ENCODE assay signal across 24 mouse cellular contexts in genomic region chr2:25657246-25657645, GRCm38 (mm10). TPM values are rescaled to one million over a fixed set of nuclear protein-coding genes. Genes with fewer than 3 reads are reported as not detected.
DNase-seq lines count a peak whose midpoint lies in the region; TF ChIP-seq lines count a peak whose summit lies in the region.
"Had no signal": no experiment of that assay in that cellular context is flagged by ENCODE, and none has a peak within 500 bp of the region (broad histone marks: within the 10 kb centered on the region; RNA-seq: fewer than 3 reads in every experiment).

No protein-coding gene starts in this region.

- H3K4me3 ChIP-seq in gastrocnemius, adult 2 months: no peak overlapping the region
- no peak overlapping the region for H3K4me3 ChIP-seq in lung, adult 2 months (replicated peaks; ENCODE audit: extremely low read depth, low read depth, low read length)
- H3K4me3 ChIP-seq: embryonic facial prominence, embryonic 13.5 days; forebrain, embryonic 10.5 days; heart, embryonic 13.5 days; hindbrain, embryonic 12.5 days; limb, embryonic 13.5 days; megakaryocyte, embryonic 14.5 days; neural tube, embryonic 15.5 days had no signal

- no peak for TF ChIP-seq POLR2A in lung, adult 2 months (IDR thresholded peaks at IDR 0.05; ENCODE audit: borderline replicate concordance, extremely low read depth, low read depth, low read length)
- no peak for TF ChIP-seq POLR2A in brain, embryonic 14.5 days (IDR thresholded peaks at IDR 0.05; ENCODE audit: borderline replicate concordance, extremely low read depth, insufficient read depth, insufficient read length, poor library complexity, severe bottlenecking)

- TF ChIP-seq CTCF in gastrocnemius, adult 2 months (IDR thresholded peaks at IDR 0.05): no peak
- TF ChIP-seq CTCF in lung, adult 2 months (IDR thresholded peaks at IDR 0.05; ENCODE audit: insufficient read depth, low read length): no peak
- no peak for TF ChIP-seq CTCF in brain, embryonic 14.5 days (IDR thresholded peaks at IDR 0.05; ENCODE audit: borderline replicate concordance, extremely low read depth, insufficient read depth, insufficient read length)

- H3K4me1 ChIP-seq in lung, adult 2 months (ENCODE audit: control insufficient read depth, insufficient read depth, low read length): no peaks in the 10 kb centered on the region
- H3K4me1 ChIP-seq: embryonic facial prominence, embryonic 13.5 days; forebrain, embryonic 10.5 days; heart, embryonic 13.5 days; hindbrain, embryonic 12.5 days; limb, embryonic 13.5 days; megakaryocyte, embryonic 14.5 days; neural tube, embryonic 15.5 days had no signal

- WGBS in lung, adult 2 months: 73% methylated on average over 4 of the region's 4 CpGs

- DNase-seq in gastrocnemius, adult 2 months: no peak
- no peak for DNase-seq in gastrocnemius, adult 8-10 months (ENCODE audit: low spot score in 2 of 2)
- peak; percentile 8 for DNase-seq in lung, postnatal 10 days
- DNase-seq in lung, adult 2 months: no peak
- peak; percentile 5 for DNase-seq in brain, embryonic 14.5 days (ENCODE audit: low read depth)
- DNase-seq in cerebellum, postnatal 36 days: peak; percentile 51 to 53
- no peak for DNase-seq in natural killer cell, adult 2 months (ENCODE audit: low spot score in 2 of 2)
- DNase-seq in kidney, postnatal 14 days: no peak
- DNase-seq: kidney, adult 11 months; kidney, postnatal 4 days; lung, embryonic 14.5 days; spleen, adult 18-20 months had no signal

- intact Hi-C loops in gastrocnemius, adult 2 months (cut with DNase I): loop anchor here (5.0 kb wide), 1 partner anchor 50 kb away; the partner anchor contains the start of gene Bmyc

- H3K27ac ChIP-seq in gastrocnemius, adult 2 months: peak overlapping the region; percentile 59
- H3K27ac ChIP-seq: embryonic facial prominence, embryonic 13.5 days; forebrain, embryonic 10.5 days; heart, embryonic 13.5 days; hindbrain, embryonic 12.5 days; limb, embryonic 13.5 days; neural tube, embryonic 15.5 days; stomach, postnatal 0 days had no signal

RNA-seq across cellular contexts. Expression of gene Lcn5, which starts 0.5 kb away (rescaled TPM):
- not detected for total RNA-seq in gastrocnemius, adult 2 months (2021)
- total RNA-seq in gastrocnemius, adult 8-10 months (2022): not detected
- not detected in 2 replicates for polyA plus RNA-seq in lung, adult 2 months (2012; rRNA removed)
- not detected in 2 replicates for polyA plus RNA-seq in brain, embryonic 14.5 days (2012; rRNA removed)
- total RNA-seq: common myeloid progenitor, adult 5-6 weeks; monocyte, adult 5-6 weeks had no signal
- polyA plus RNA-seq: CD4-positive, CD25-positive, alpha-beta regulatory T cell, adult 4 months; embryonic facial prominence, embryonic 13.5 days; forebrain, embryonic 10.5 days; heart, embryonic 13.5 days; hindbrain, embryonic 12.5 days; limb, embryonic 13.5 days; lung, embryonic 14.5 days; neural tube, embryonic 15.5 days; stomach, postnatal 0 days; urinary bladder, adult 2 months had no signal

RNA-seq across cellular contexts. Expression of gene Lcn8, which starts 4.3 kb away (rescaled TPM):
- 1 to 10 TPM; 3.3 to 5.1 TPM for total RNA-seq in gastrocnemius, adult 2 months (2021)
- total RNA-seq in gastrocnemius, adult 8-10 months (2022): 1 to 10 TPM; 3.5 to 8.6 (median 5.2) TPM
- not detected in 2 replicates for polyA plus RNA-seq in lung, adult 2 months (2012; rRNA removed)
- polyA plus RNA-seq in brain, embryonic 14.5 days (2012; rRNA removed): 0.24 TPM in 1 of 2 replicates, not detected in the other
- total RNA-seq: common myeloid progenitor, adult 5-6 weeks; monocyte, adult 5-6 weeks had no signal
- polyA plus RNA-seq: CD4-positive, CD25-positive, alpha-beta regulatory T cell, adult 4 months; embryonic facial prominence, embryonic 13.5 days; forebrain, embryonic 10.5 days; heart, embryonic 13.5 days; hindbrain, embryonic 12.5 days; neural tube, embryonic 15.5 days had no signal

RNA-seq across cellular contexts. Expression of gene Lcn6, which starts 19.3 kb away (rescaled TPM):
- total RNA-seq in gastrocnemius, adult 2 months (2021): not detected
- total RNA-seq in gastrocnemius, adult 8-10 months (2022): not detected
- polyA plus RNA-seq in lung, adult 2 months (2012; rRNA removed): not detected in 2 replicates
- polyA plus RNA-seq in brain, embryonic 14.5 days (2012; rRNA removed): not detected in 2 replicates
- total RNA-seq: common myeloid progenitor, adult 5-6 weeks; monocyte, adult 5-6 weeks had no signal
- polyA plus RNA-seq: CD4-positive, CD25-positive, alpha-beta regulatory T cell, adult 4 months; embryonic facial prominence, embryonic 13.5 days; forebrain, embryonic 10.5 days; heart, embryonic 13.5 days; hindbrain, embryonic 12.5 days; limb, embryonic 13.5 days; lung, embryonic 14.5 days; neural tube, embryonic 15.5 days; stomach, postnatal 0 days had no signal

RNA-seq across cellular contexts. Expression of gene Lcn10, which starts 25.3 kb away (rescaled TPM):
- total RNA-seq in gastrocnemius, adult 2 months (2021): not detected
- total RNA-seq in gastrocnemius, adult 8-10 months (2022): not detected
- not detected in 2 replicates for polyA plus RNA-seq in lung, adult 2 months (2012; rRNA removed)
- polyA plus RNA-seq in brain, embryonic 14.5 days (2012; rRNA removed): not detected in 2 replicates
- total RNA-seq: common myeloid progenitor, adult 5-6 weeks; monocyte, adult 5-6 weeks had no signal
- polyA plus RNA-seq: embryonic facial prominence, embryonic 13.5 days; forebrain, embryonic 10.5 days; heart, embryonic 13.5 days; hindbrain, embryonic 12.5 days; limb, embryonic 13.5 days; lung, embryonic 14.5 days; neural tube, embryonic 15.5 days; stomach, postnatal 0 days had no signal

RNA-seq across cellular contexts. Expression of gene Fcna, which starts 29.4 kb away (rescaled TPM):
- total RNA-seq in gastrocnemius, adult 2 months (2021): 1 to 10 TPM; 1.8 to 5.3 TPM
- total RNA-seq in gastrocnemius, adult 8-10 months (2022): 1 to 10 TPM in 3 of 4 experiments, under 1 TPM in 1; 0.41 to 4.2 (median 1.9) TPM
- 3.5 and 8.2 TPM in 2 replicates for polyA plus RNA-seq in lung, adult 2 months (2012; rRNA removed)
- 0.92 and 0.97 TPM in 2 replicates for polyA plus RNA-seq in brain, embryonic 14.5 days (2012; rRNA removed)
- total RNA-seq: monocyte, adult 5-6 weeks had no signal

Comparison
In these comparisons a context has a peak if more than half of its experiments do, and no peak if none do; other contexts are left out.
1. DNase-seq: peak in lung, postnatal 10 days (single experiment), brain, embryonic 14.5 days (single experiment) and cerebellum, postnatal 36 days (2 of 2); none in gastrocnemius, adult 2 months (single experiment), gastrocnemius, adult 8-10 months (0 of 2), lung, adult 2 months (single experiment), natural killer cell, adult 2 months (0 of 2) and kidney, postnatal 14 days (single experiment).